ENCODE assay signal across 8 mouse cellular contexts in the genomic region with DNA sequence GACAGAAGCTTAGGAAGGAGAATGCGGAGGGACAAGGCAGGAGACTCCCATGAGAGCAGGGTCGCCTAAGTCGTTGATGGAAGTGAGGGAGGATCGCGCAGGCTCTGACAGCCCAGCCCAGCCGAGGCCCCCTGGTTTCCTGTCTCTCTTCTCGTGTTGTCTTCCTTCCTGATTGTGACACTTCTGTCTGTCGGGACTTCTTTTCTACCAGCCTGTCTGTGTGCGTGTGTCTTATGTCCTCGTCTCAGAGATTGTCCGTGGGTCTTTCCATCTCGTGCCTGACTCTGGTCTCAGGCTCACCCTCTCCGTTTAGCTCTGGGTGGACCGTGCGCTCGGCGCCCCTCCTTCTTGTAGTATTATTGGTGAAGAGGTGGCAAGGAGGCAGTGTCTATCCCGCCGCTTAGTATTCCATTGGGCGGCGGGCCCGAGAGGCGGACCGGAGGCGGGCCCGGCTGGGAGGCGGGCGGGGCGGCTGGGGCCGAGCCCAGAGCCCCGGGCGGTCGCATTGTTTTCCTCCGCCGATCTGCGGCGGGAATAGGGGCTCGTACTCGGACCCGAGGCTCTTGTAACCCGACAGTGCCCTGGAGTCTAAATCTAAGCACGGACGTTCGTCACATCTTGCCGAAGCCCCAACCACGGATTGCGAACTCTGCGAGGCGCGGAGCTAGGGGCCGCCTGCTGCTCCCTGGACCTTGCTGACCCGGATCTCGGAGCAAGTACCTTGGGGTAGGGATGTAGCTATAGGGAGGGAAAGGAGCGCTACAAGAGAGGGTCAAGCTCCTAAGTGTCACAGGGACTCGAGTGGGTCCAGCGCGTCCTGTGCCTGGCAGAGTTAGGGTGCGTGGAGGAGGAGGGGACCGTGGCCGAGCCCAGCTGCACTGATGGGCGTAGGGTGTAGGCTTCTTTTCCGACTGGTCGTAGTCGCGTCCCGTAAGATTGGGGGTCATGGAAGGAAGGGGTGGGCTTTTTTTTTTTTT. TPM values are rescaled to one million over a fixed set of nuclear protein-coding genes. Genes with fewer than 3 reads are reported as not detected.
DNase-seq lines count a peak whose midpoint lies in the region; ATAC-seq lines count a peak whose summit lies in the region.

A gene (plus strand): TSS at position 471 of the 977 bp plus-strand sequence.

- H3K27me3 ChIP-seq in hindbrain, embryonic 16.5 days (replicated peaks; ENCODE audit: control insufficient read depth, insufficient read depth, low read length), result no peaks in the 10 kb centered on the region

- no peaks in the 10 kb centered on the region for H3K79me2 ChIP-seq in macrophage (ENCODE audit: inconsistent target)

- peak; percentile 93 for DNase-seq in R1 (ENCODE audit: low read depth, low spot score)
- DNase-seq in cerebellum, postnatal 25 days, result peak; percentile 90 to 95
- DNase-seq in frontal cortex, postnatal 36 days (ENCODE audit: low spot score in 2 of 2), result peak; percentile 83 to 86
- peak; percentile 81 to 92 for DNase-seq in left cerebral cortex, adult 18-20 months (ENCODE audit: low spot score in 2 of 2)
- DNase-seq in right cerebral cortex, adult 18-20 months, result peak; percentile 93
- DNase-seq in urinary bladder, postnatal 10 days (ENCODE audit: low spot score), result peak; percentile 52

- H3K9me3 ChIP-seq in hindbrain, embryonic 16.5 days (ENCODE audit: control insufficient read depth, low read length), result no peaks in the 10 kb centered on the region

- peak within 1 kb of the TSS; percentile 77 for H3K4me2 ChIP-seq in hindbrain, embryonic 16.5 days (ENCODE audit: low read length)

- WGBS in hindbrain, embryonic 16.5 days, result under 1% methylated on average over 63 of the region's 66 CpGs
- WGBS in macrophage (ENCODE audit: missing documents), result 1% methylated on average over 54 of the region's 66 CpGs

- ATAC-seq in hindbrain, embryonic 16.5 days, result peak; percentile 97

- H3K9ac ChIP-seq in hindbrain, embryonic 16.5 days (ENCODE audit: low read depth, low read length), result peak within 1 kb of the TSS; percentile 86

- peak within 1 kb of the TSS; percentile 82 for H3K4me3 ChIP-seq in hindbrain, embryonic 16.5 days (ENCODE audit: low read length)
- peak within 1 kb of the TSS; percentile 48 for H3K4me3 ChIP-seq in macrophage (ENCODE audit: inconsistent target)

- peak within 1 kb of the TSS; percentile 82 for H3K27ac ChIP-seq in hindbrain, embryonic 16.5 days (ENCODE audit: low read depth, low read length)
- no peak within 1 kb of the TSS for H3K27ac ChIP-seq in macrophage

- peaks cover 36% of the 10 kb centered on the region for H3K4me1 ChIP-seq in hindbrain, embryonic 16.5 days (ENCODE audit: control insufficient read depth, insufficient read depth, low read depth, low read length)

- peaks cover 10% of the 10 kb centered on the region for H3K36me3 ChIP-seq in hindbrain, embryonic 16.5 days (ENCODE audit: control insufficient read depth, insufficient read depth, low read length)
- no peaks in the 10 kb centered on the region for H3K36me3 ChIP-seq in macrophage (ENCODE audit: inconsistent target)

RNA-seq across cellular contexts. Expression of the gene that starts here (rescaled TPM):
- polyA plus RNA-seq in hindbrain, embryonic 16.5 days (2015; fragmentation: Nextera tagmentation; extraction: Ambion mirVana), result 15.2 and 21.8 TPM in 2 replicates
- total RNA-seq in left cerebral cortex, adult 18-20 months (2021), result 10 to 100 TPM; 24.4 to 27.0 TPM
- total RNA-seq in macrophage (2018; cell fraction: chromatin; rRNA removed), result 1 to 10 TPM in 16 of 26 experiments, under 1 TPM in 9, not detected in 1; 0.29 to 5.5 (median 1.4) TPM
- 1 to 10 TPM in 1 of 26 experiments, under 1 TPM in 25; 0.07 to 1.1 (median 0.33) TPM for total RNA-seq in macrophage (2018; cell fraction: cytosol; rRNA removed)
- total RNA-seq in macrophage (2018; cell fraction: nucleus; rRNA removed), result 1 to 10 TPM in 7 of 26 experiments, under 1 TPM in 19; 0.17 to 4.9 (median 0.61) TPM
- polyA plus RNA-seq in macrophage (2018), result 0.09 to 0.48 TPM in 2 of 3 replicates, not detected in the other

Comparison
In these comparisons a context has a peak if more than half of its experiments do, and no peak if none do; other contexts are left out.
1. RNA of the gene that starts here (polyA plus RNA-seq): 15.2 to 21.8 TPM in hindbrain, embryonic 16.5 days; 0.09 to 0.48 TPM in macrophage; every median in the first group is over 10 times any median in the second.
2. Peak in every context shown above with its lines, with median percentiles within 50 percentile points of each other: DNase-seq.